Mouse (Mus musculus) MEL (cell line): ENCODE measurements around the gene Akain1. TPM values are rescaled to one million over a fixed set of nuclear protein-coding genes. Genes with fewer than 3 reads are reported as not detected.
A peak's percentile ranks its signal among the peaks of the same experiment; 100 is the strongest.

ENCODE experiments used
- DNase-seq: peaks from one replicate; pipeline ENCODE4 v3.0.0; 2011; ENCODE audit warnings: low read depth, low spot score
- H3K27ac ChIP-seq: 2 replicates; pipeline ENCODE4 v1.5.1; 2012; ENCODE audit warnings: low read depth, mild to moderate bottlenecking, control low read depth, low read length, moderate library complexity; ENCODE audit not compliant: control insufficient read depth
- H3K27me3 ChIP-seq, 2 experiments: fragments of 150-350 bp in 1 of 2; sonication (generic) in 1 of 2; 2 replicates each; pipeline ENCODE4 v1.6.1; 2012; ENCODE audit warnings: low read length in 2 of 2, mild to moderate bottlenecking in 2 of 2, improper control_type of control experiment in 1 of 2, moderate library complexity in 1 of 2; ENCODE audit not compliant: insufficient read depth in 2 of 2, control insufficient read depth in 1 of 2
- H3K36me3 ChIP-seq, 2 experiments: 2 replicates each; pipeline ENCODE4 v1.6.1; 2012 to 2014; ENCODE audit warnings: low read length in 2 of 2, improper control_type of control experiment in 1 of 2, inconsistent platforms in 1 of 2, mild to moderate bottlenecking in 1 of 2; ENCODE audit not compliant: insufficient read depth in 2 of 2, control insufficient read depth in 1 of 2
- H3K4me1 ChIP-seq, 2 experiments: fragments of 150-350 bp in 1 of 2; sonication (generic) in 1 of 2; 2 replicates each; pipeline ENCODE4 v1.6.1; 2012; ENCODE audit warnings: low read length in 2 of 2, improper control_type of control experiment in 1 of 2, mild to moderate bottlenecking in 1 of 2; ENCODE audit not compliant: insufficient read depth in 2 of 2, control insufficient read depth in 1 of 2
- H3K4me3 ChIP-seq, 2 experiments: fragments of 150-350 bp in 1 of 2; sonication (generic) in 1 of 2; 2 replicates each; pipeline ENCODE4 v1.5.1; 2012; ENCODE audit warnings: low read depth in 2 of 2, low read length in 2 of 2, mild to moderate bottlenecking in 2 of 2, moderate library complexity in 2 of 2, control low read depth in 1 of 2, improper control_type of control experiment in 1 of 2; ENCODE audit not compliant: control insufficient read depth in 1 of 2, insufficient read depth in 1 of 2
- H3K79me2 ChIP-seq: 2 replicates; pipeline ENCODE4 v1.6.1; 2012; ENCODE audit warnings: mild to moderate bottlenecking, low read length, moderate library complexity; ENCODE audit not compliant: control insufficient read depth, poor library complexity, insufficient read depth
- H3K9ac ChIP-seq: 2 replicates; pipeline ENCODE4 v1.6.1; 2012; ENCODE audit warnings: low read depth, mild to moderate bottlenecking, control low read depth, low read length, moderate library complexity; ENCODE audit not compliant: control insufficient read depth, poor library complexity, severe bottlenecking
- H3K9me3 ChIP-seq: fragments of 150-350 bp; sonication (generic); replicated peaks from 2 replicates; pipeline ENCODE4 v1.6.1; 2012; ENCODE audit warnings: mild to moderate bottlenecking, low read length, improper control_type of control experiment, moderate library complexity; ENCODE audit not compliant: insufficient read depth
- BHLHE40 ChIP-seq: IDR thresholded peaks from 2 replicates; pipeline ENCODE4 v1.6.1; 2012; ENCODE audit warnings: low read depth, mild to moderate bottlenecking, inconsistent platforms, low read length, improper control_type of control experiment, borderline replicate concordance
- CTCF ChIP-seq, 3 experiments: IDR thresholded peaks in 2 of 3; conservative IDR thresholded peaks in 1 of 3; 2 replicates each; pipeline ENCODE4 v1.5.1; 2011 to 2012; ENCODE audit warnings: low read length in 3 of 3, low read depth in 2 of 3, mild to moderate bottlenecking in 2 of 3, improper control_type of control experiment in 1 of 3, inconsistent platforms in 1 of 3, mixed read lengths in 1 of 3, moderate library complexity in 1 of 3; ENCODE audit not compliant: control insufficient read depth in 1 of 3, insufficient read depth in 1 of 3, poor library complexity in 1 of 3, severe bottlenecking in 1 of 3
- ETS1 ChIP-seq: IDR thresholded peaks from 2 replicates; pipeline ENCODE4 v1.6.1; 2012; ENCODE audit warnings: low read depth, mild to moderate bottlenecking, inconsistent platforms, low read length, improper control_type of control experiment, moderate library complexity
- HCFC1 ChIP-seq: IDR thresholded peaks from 2 replicates; pipeline ENCODE4 v1.6.1; 2012; ENCODE audit warnings: low read depth, mild to moderate bottlenecking, inconsistent platforms, low read length, improper control_type of control experiment, moderate library complexity
- JUND ChIP-seq: IDR thresholded peaks from 2 replicates; pipeline ENCODE4 v1.6.1; 2011; ENCODE audit warnings: low read depth, mild to moderate bottlenecking, improper control_type of control experiment, low read length
- KAT2A ChIP-seq: conservative IDR thresholded peaks from 2 replicates; pipeline ENCODE4 v1.6.1; 2012; ENCODE audit warnings: low read depth, low read length, improper control_type of control experiment, inconsistent platforms
- MAFK ChIP-seq: IDR thresholded peaks from 2 replicates; pipeline ENCODE4 v1.6.1; 2011; ENCODE audit warnings: low read depth, mild to moderate bottlenecking, low read length, improper control_type of control experiment, borderline replicate concordance
- MAX ChIP-seq: IDR thresholded peaks from 2 replicates; pipeline ENCODE4 v1.6.1; 2011; ENCODE audit warnings: low read length, improper control_type of control experiment
- MAZ ChIP-seq: IDR thresholded peaks from 2 replicates; pipeline ENCODE4 v1.6.1; 2012; ENCODE audit warnings: low read depth, mild to moderate bottlenecking, inconsistent platforms, low read length, improper control_type of control experiment
- MXI1 ChIP-seq: IDR thresholded peaks from 2 replicates; pipeline ENCODE4 v1.6.1; 2011; ENCODE audit warnings: mild to moderate bottlenecking, low read depth, low read length, improper control_type of control experiment
- MYB ChIP-seq: IDR thresholded peaks from 2 replicates; pipeline ENCODE4 v1.6.1; 2011; ENCODE audit warnings: mild to moderate bottlenecking, low read depth, low read length, improper control_type of control experiment
- MYC ChIP-seq: IDR thresholded peaks from 2 replicates; pipeline ENCODE4 v1.6.1; 2011; ENCODE audit warnings: low read depth, mild to moderate bottlenecking, low read length, improper control_type of control experiment, moderate library complexity
- NELFE ChIP-seq: IDR thresholded peaks from 2 replicates; pipeline ENCODE4 v1.6.1; 2011; ENCODE audit warnings: low read depth, low read length, improper control_type of control experiment
- NRF1 ChIP-seq: IDR thresholded peaks from 2 replicates; pipeline ENCODE4 v1.6.1; 2014; ENCODE audit warnings: low read depth, mild to moderate bottlenecking, inconsistent platforms, low read length, improper control_type of control experiment, moderate library complexity; ENCODE audit not compliant: poor library complexity, insufficient read depth, severe bottlenecking
- POLR2A ChIP-seq, 2 experiments: IDR thresholded peaks; 2 replicates each; pipeline ENCODE4 v1.6.1; 2011 to 2012; ENCODE audit warnings: low read length in 2 of 2, mild to moderate bottlenecking in 2 of 2, control low read depth in 1 of 2, improper control_type of control experiment in 1 of 2, low read depth in 1 of 2, moderate library complexity in 1 of 2; ENCODE audit not compliant: control insufficient read depth in 1 of 2, insufficient read depth in 1 of 2, poor library complexity in 1 of 2
- POLR2AphosphoS5 ChIP-seq: IDR thresholded peaks from 2 replicates; pipeline ENCODE4 v1.6.1; 2012; ENCODE audit warnings: low read depth, borderline replicate concordance, mild to moderate bottlenecking, inconsistent platforms, low read length, moderate library complexity, mixed read lengths
- RAD21 ChIP-seq: IDR thresholded peaks from 2 replicates; pipeline ENCODE4 v1.6.1; 2011; ENCODE audit warnings: mild to moderate bottlenecking, low read depth, low read length, improper control_type of control experiment
- RCOR1 ChIP-seq: IDR thresholded peaks from 2 replicates; pipeline ENCODE4 v1.6.1; 2012; ENCODE audit warnings: low read depth, mild to moderate bottlenecking, inconsistent platforms, low read length, improper control_type of control experiment
- SIN3A ChIP-seq: IDR thresholded peaks from 2 replicates; pipeline ENCODE4 v1.6.1; 2012; ENCODE audit warnings: low read length, improper control_type of control experiment, inconsistent platforms
- SMC3 ChIP-seq: IDR thresholded peaks from 2 replicates; pipeline ENCODE4 v1.6.1; 2011; ENCODE audit warnings: low read depth, low read length, improper control_type of control experiment
- TCF12 ChIP-seq: IDR thresholded peaks from 2 replicates; pipeline ENCODE4 v1.6.1; 2014; ENCODE audit warnings: low read depth, mild to moderate bottlenecking, inconsistent platforms, low read length, improper control_type of control experiment, moderate library complexity
- UBTF ChIP-seq: IDR thresholded peaks from 2 replicates; pipeline ENCODE4 v1.6.1; 2012; ENCODE audit warnings: low read depth, mild to moderate bottlenecking, inconsistent platforms, low read length, improper control_type of control experiment, moderate library complexity, borderline replicate concordance; ENCODE audit not compliant: insufficient read depth
- USF1 ChIP-seq: IDR thresholded peaks from 2 replicates; pipeline ENCODE4 v1.6.1; 2014; ENCODE audit warnings: low read depth, mild to moderate bottlenecking, inconsistent platforms, low read length, improper control_type of control experiment, moderate library complexity
- ZC3H11A ChIP-seq: IDR thresholded peaks from 2 replicates; pipeline ENCODE4 v1.6.1; 2012; ENCODE audit warnings: low read depth, mild to moderate bottlenecking, inconsistent platforms, low read length, improper control_type of control experiment
- ZKSCAN1 ChIP-seq: IDR thresholded peaks from 2 replicates; pipeline ENCODE4 v1.6.1; 2012; ENCODE audit warnings: low read depth, mild to moderate bottlenecking, inconsistent platforms, low read length, improper control_type of control experiment, moderate library complexity
- ZNF384 ChIP-seq: IDR thresholded peaks from 2 replicates; pipeline ENCODE4 v1.6.1; 2012; ENCODE audit warnings: low read depth, mild to moderate bottlenecking, inconsistent platforms, low read length, improper control_type of control experiment
- polyA plus RNA-seq, 2 experiments: library from polyadenylated mRNA; stranded (reverse) in 1 of 2; unstranded in 1 of 2; fragments of >175 nt in 1 of 2; fragments of >200 nt in 1 of 2; gene quantifications; 2 replicates each; pipeline versions ENCODE4 v1.2.1 to v1.2.4; 2012; ENCODE audit warnings: low replicate concordance in 2 of 2, low read depth in 1 of 2; ENCODE audit not compliant: insufficient read length in 2 of 2, insufficient read depth in 1 of 2, missing spikeins in 1 of 2
- total RNA-seq: library from RNA; depleted of rRNA; stranded (reverse); fragments of 300-350 nt; gene quantifications from 2 replicates; pipeline ENCODE4 v1.2.3, GENCODE M21; 2012

Akain1 gene
- total and polyA plus RNA-seq, 3 experiments, result not detected

DNA sequence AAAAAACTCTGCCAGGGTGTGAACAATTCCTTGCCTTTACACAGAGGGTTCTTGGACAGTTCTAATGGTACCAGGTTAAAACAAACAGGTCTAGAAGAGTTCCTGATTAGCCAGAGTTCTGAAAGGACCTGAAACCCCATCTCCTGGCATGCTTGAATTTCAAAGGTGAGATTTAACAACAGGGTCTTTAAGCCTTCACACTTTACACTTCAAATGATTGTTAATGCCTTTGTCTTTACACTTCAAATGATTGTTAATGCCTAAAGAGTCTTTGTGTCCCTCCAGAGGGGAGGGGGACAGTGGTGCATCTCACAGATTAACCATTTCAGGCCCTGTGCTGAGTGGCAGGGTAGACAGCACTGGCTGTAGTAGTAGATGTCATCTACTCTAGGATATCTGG, 41.0 kb upstream of the Akain1 start:
- no peak overlapping the region for H3K27ac ChIP-seq
- no peak overlapping the region for H3K4me3 ChIP-seq
- DNase-seq, result no peak
- H3K27me3 ChIP-seq, result no peaks in the 10 kb centered on the region
- no peaks in the 10 kb centered on the region; the same call in 1 of the 2 replicates for H3K79me2 ChIP-seq
- no peak for TF ChIP-seq JUND
- H3K36me3 ChIP-seq, result peaks cover 0 to 9% of the 10 kb centered on the region in 2 experiments; a peak in 1 of 4 replicates
- peaks cover 6 to 10% of the 10 kb centered on the region in 2 experiments; a peak in 3 of 4 replicates for H3K4me1 ChIP-seq
- no peaks in the 10 kb centered on the region for H3K9me3 ChIP-seq
- H3K9ac ChIP-seq, result no peak overlapping the region

DNA sequence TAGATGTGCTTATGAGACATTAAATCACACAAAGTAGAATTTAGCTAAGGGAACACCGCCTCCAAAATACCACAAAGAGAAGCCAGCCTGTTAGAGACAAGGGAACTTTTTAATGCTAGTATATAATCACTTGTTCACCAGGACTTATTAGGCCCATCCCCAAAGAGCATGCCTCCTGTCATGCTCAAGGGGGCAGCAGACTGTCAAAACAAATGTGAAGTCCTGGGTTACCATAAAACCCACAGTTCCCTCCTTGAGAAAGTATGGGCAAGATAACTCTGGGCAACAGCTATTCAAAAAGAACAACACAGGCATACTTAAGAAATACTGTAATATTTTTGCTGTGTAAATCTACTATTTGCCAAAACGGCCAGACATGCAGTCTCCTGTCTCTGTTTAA, 38.0 kb upstream of the Akain1 start:
- Histone ChIP-seq H3K27me3 (no peaks in the 10 kb centered on the region), H3K9ac (no peak overlapping the region), H3K36me3 (peaks cover 0 to 9% of the 10 kb centered on the region in 2 experiments; a peak in 1 of 4 replicates), H3K4me1 (peaks cover 6 to 10% of the 10 kb centered on the region in 2 experiments; a peak in 3 of 4 replicates), H3K27ac (no peak overlapping the region), H3K79me2 (no peaks in the 10 kb centered on the region; the same call in 1 of the 2 replicates), H3K9me3 (no peaks in the 10 kb centered on the region), H3K4me3 (peak overlapping the region in 1 of 2 experiments; percentile 34; a peak in 2 of 4 replicates)
- TF ChIP-seq NRF1, result 0 out of 2 replicates have a peak, but pooled peaks have one; percentile 12
- TF ChIP-seq MYB, result no peak
- no peak for TF ChIP-seq KAT2A
- peak; percentile 78 for TF ChIP-seq RAD21
- TF ChIP-seq MAFK, result no peak
- peak; percentile 53; the same call in 1 of the 2 replicates for TF ChIP-seq MAX
- peak; percentile 57 to 76 (median 60) for TF ChIP-seq CTCF (IDR thresholded peaks at IDR 0.05 in 2 of 3, conservative IDR thresholded peaks at IDR 0.05 in 1 of 3; ENCODE audit: control insufficient read depth in 1 of 3, insufficient read depth in 1 of 3, low read depth in 2 of 3, low read length in 3 of 3, poor library complexity in 1 of 3, severe bottlenecking in 1 of 3)
- peak; percentile 81 for TF ChIP-seq SIN3A
- peak; percentile 53 for TF ChIP-seq ZC3H11A
- TF ChIP-seq MXI1, result peak; percentile 56
- TF ChIP-seq JUND, result no peak
- peak; percentile 63 for TF ChIP-seq SMC3
- TF ChIP-seq HCFC1, result 0 out of 2 replicates have a peak, but pooled peaks have one; percentile 36
- 0 out of 2 replicates have a peak, but pooled peaks have one; percentile 7 for TF ChIP-seq RCOR1
- TF ChIP-seq ZKSCAN1, result 0 out of 2 replicates have a peak, but pooled peaks have one; percentile 17
- peak; percentile 86 for DNase-seq

DNA sequence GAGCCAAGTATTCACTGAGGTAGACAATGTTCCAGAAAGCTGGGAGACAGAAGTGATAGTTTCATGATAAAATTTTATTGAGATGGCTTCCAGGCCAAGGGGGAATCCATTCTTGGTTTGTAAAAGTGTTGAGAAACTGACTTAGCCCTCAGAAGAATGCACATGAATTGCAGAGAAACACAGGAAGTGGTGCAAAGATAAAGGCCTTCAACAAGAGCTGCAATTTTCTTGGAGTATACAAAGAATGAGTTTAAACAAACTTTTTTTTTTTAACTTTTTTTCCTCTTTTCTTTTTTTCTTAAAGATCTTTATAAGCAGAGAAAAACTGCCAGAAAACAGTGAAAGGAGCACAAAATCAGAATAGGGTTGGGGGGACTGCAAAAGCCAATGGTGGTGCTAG, 23.0 kb upstream of the Akain1 start:
- DNase-seq, result peak; percentile 71
- Histone ChIP-seq H3K27me3 (no peaks in the 10 kb centered on the region), H3K9me3 (no peaks in the 10 kb centered on the region), H3K27ac (peak overlapping the region; percentile 90), H3K9ac (peak overlapping the region; percentile 94), H3K79me2 (peaks cover 18% of the 10 kb centered on the region), H3K36me3 (peaks cover 0 to 16% of the 10 kb centered on the region in 2 experiments; a peak in 2 of 4 replicates), H3K4me3 (peak overlapping the region; percentile 87 to 90), H3K4me1 (peaks cover 2 to 4% of the 10 kb centered on the region in 2 experiments; a peak in 1 of 4 replicates)
- TF ChIP-seq NRF1, result no peak
- TF ChIP-seq BHLHE40, result no peak
- TF ChIP-seq RCOR1, result no peak
- no peak for TF ChIP-seq TCF12
- TF ChIP-seq JUND, result no peak
- no peak for TF ChIP-seq MAZ
- TF ChIP-seq POLR2A (IDR thresholded peaks at IDR 0.05; ENCODE audit: control insufficient read depth in 1 of 2, insufficient read depth in 1 of 2, low read depth in 1 of 2, low read length in 2 of 2, poor library complexity in 1 of 2), result no peak
- peak; percentile 75; the same call in 1 of the 2 replicates for TF ChIP-seq MYC
- TF ChIP-seq ZNF384, result peak; percentile 64
- TF ChIP-seq NELFE, result 0 out of 2 replicates have a peak, but pooled peaks have one; percentile 18
- TF ChIP-seq USF1, result no peak
- no peak for TF ChIP-seq ETS1
- no peak for TF ChIP-seq SMC3
- no peak for TF ChIP-seq UBTF
- TF ChIP-seq POLR2AphosphoS5, result no peak
